Mouse (Mus musculus): ENCODE data around the gene Iqck. TPM values are rescaled to one million over a fixed set of nuclear protein-coding genes. Genes with fewer than 3 reads are reported as not detected.

The Iqck gene
- polyA plus RNA-seq, 1 experiment = 5.9 TPM

DNA sequence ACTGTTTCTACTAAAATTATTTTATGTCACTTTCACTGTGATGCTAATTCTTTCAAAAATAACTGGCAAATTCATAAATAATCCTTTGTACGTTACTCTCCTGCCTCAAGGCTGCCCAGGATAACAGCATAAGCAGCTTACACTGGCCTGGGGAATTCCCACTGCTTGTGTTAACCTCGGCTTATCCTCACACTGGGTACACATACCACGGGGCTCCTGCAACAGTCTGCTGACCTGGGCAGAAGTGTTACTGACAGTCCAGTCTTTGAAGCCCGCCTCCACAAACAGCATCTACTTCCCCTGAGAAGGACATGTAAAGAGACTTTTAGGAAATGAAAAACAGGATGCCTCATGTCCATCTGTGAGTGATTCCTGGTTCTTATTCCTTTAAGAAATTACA, 12.6 kb upstream of the Iqck start:
- H3K4me1 ChIP-seq (ENCODE audit: control insufficient read depth, insufficient read depth, low read length) = peaks cover 32% of the 10 kb centered on the region
- no peak overlapping the region for H3K4me3 ChIP-seq (replicated peaks; ENCODE audit: insufficient read depth, low read depth, low read length)
- no peak overlapping the region for H3K27ac ChIP-seq (ENCODE audit: insufficient read depth, low read length)
- TF ChIP-seq CTCF (IDR thresholded peaks at IDR 0.05; ENCODE audit: borderline replicate concordance, insufficient read depth, low read depth, low read length) (no peak), POLR2A (IDR thresholded peaks at IDR 0.05; ENCODE audit: borderline replicate concordance, insufficient read depth, low read length) (no peak)
- no peaks in the 10 kb centered on the region for H3K27me3 ChIP-seq (ENCODE audit: control insufficient read depth, insufficient read depth, low read length)
- WGBS = 70% methylated on average over 4 of the region's 4 CpGs
- DNase-seq = no peak

DNA sequence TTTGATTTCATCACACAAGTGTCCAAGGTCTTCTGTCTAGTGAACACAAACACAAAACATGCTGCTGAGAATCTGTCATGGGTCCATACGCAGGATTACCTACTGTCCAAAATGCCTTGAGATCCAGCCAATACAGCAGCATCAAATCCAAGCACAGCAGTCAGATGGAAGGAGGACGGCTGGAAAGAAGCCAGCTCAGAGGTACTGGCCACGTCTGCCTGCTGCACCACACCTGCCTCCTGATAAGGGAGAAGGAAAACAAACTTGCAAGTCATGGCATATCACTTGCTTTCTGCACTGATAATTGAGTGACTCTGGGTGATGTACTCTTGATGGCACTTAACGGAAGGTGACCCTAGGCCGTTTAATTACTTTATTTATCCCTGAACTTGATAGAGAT, 10.4 kb upstream of the Iqck start:
- no peak for DNase-seq
- peaks cover 14% of the 10 kb centered on the region for H3K4me1 ChIP-seq (ENCODE audit: control insufficient read depth, insufficient read depth, low read length)
- H3K27me3 ChIP-seq (ENCODE audit: control insufficient read depth, insufficient read depth, low read length) = no peaks in the 10 kb centered on the region
- H3K4me3 ChIP-seq (replicated peaks; ENCODE audit: insufficient read depth, low read depth, low read length) = no peak overlapping the region
- no peak overlapping the region for H3K27ac ChIP-seq (ENCODE audit: insufficient read depth, low read length)
- WGBS = 46% methylated on average over 5 of the region's 5 CpGs
- TF ChIP-seq POLR2A (IDR thresholded peaks at IDR 0.05; ENCODE audit: borderline replicate concordance, insufficient read depth, low read length) = no peak
- TF ChIP-seq CTCF (IDR thresholded peaks at IDR 0.05; ENCODE audit: borderline replicate concordance, insufficient read depth, low read depth, low read length) = no peak

DNA sequence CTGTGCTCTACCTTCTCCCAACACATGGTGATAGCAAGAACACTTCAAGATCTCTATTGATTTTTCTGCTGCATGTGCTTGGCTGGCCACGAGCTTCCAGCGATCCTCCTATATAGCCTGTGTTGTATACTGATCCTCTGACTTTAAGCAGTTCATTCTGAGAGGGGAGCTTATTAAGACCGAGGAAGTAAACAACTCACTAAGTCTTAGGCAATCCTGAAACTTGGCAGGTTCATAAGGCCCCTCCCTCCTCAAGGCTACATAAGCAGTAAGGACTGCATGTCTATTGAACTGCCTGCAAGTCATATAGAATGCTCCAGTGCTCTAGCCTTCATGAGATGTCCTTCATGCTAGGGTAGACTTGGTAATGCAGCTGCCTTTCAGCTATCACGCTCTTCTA, 9.2 kb upstream of the Iqck start:
- no peak for TF ChIP-seq POLR2A (IDR thresholded peaks at IDR 0.05; ENCODE audit: borderline replicate concordance, insufficient read depth, low read length)
- no peak for TF ChIP-seq CTCF (IDR thresholded peaks at IDR 0.05; ENCODE audit: borderline replicate concordance, insufficient read depth, low read depth, low read length)
- Histone ChIP-seq H3K4me1 (ENCODE audit: control insufficient read depth, insufficient read depth, low read length) (peaks cover 13% of the 10 kb centered on the region), H3K4me3 (replicated peaks; ENCODE audit: insufficient read depth, low read depth, low read length) (no peak overlapping the region), H3K27me3 (ENCODE audit: control insufficient read depth, insufficient read depth, low read length) (no peaks in the 10 kb centered on the region), H3K27ac (ENCODE audit: insufficient read depth, low read length) (no peak overlapping the region)
- DNase-seq = no peak
- WGBS = 91% methylated on average over 4 of the region's 4 CpGs

DNA sequence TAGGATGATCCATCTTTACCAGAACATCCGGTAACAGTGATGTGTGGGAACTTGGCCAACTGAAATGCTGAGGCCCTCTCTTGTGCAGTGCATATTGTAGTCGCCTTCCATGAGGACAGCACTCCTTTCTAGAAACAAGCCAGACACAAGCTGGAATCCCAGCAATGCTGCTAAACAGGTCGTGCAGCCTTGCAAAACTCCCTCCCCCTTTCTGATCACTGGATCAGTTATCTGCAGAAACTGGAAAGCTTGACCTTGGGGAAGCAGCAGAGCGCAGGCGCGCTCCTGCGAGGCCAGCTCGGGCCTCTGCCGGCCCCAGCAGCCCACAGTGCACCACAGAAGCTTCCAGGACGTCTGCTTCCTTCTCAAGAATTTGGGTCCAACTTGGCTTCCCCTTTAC, 6.8 kb upstream of the Iqck start:
- H3K27ac ChIP-seq (ENCODE audit: insufficient read depth, low read length) = no peak overlapping the region
- DNase-seq = no peak
- WGBS = 85% methylated on average over 10 of the region's 10 CpGs
- H3K4me3 ChIP-seq (replicated peaks; ENCODE audit: insufficient read depth, low read depth, low read length) = no peak overlapping the region
- no peaks in the 10 kb centered on the region for H3K27me3 ChIP-seq (ENCODE audit: control insufficient read depth, insufficient read depth, low read length)
- TF ChIP-seq POLR2A (IDR thresholded peaks at IDR 0.05; ENCODE audit: borderline replicate concordance, insufficient read depth, low read length) (no peak), CTCF (IDR thresholded peaks at IDR 0.05; ENCODE audit: borderline replicate concordance, insufficient read depth, low read depth, low read length) (no peak)
- H3K4me1 ChIP-seq (ENCODE audit: control insufficient read depth, insufficient read depth, low read length) = peaks cover 13% of the 10 kb centered on the region

DNA sequence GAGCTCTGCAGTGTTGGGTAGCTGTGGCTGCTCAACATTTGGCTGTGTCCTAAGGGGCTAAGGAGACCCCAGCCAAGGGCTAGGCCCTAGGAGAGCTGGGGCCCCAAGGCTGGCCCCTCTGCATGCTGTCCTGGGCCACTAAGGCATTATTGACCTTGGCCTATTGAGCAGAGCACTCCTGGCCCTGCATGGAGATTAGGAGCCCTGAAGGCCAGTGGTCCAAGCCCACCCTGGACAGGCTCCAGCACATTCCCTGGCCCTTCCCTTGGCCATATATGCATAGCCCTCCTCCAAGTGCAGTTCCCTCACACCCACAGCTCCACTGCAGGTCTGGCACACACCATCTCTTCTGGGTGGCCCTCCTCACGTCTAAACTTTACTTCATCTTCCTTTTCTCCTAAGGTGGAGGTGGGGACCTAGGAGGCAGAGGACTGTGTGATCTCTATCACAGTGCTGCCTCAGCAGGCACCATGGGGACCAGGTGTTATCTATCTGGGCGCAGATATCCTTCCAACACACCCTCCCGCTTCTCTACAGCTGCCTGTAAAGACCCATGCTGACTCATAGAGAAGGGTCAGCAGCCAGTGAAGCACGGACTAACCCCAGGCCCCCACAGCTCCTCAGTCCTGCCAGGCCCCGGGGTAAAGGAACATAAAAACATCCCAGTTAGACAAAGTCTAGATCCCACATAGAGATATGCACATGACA, 5.9 kb upstream of the Iqck start:
- no peaks in the 10 kb centered on the region for H3K27me3 ChIP-seq (ENCODE audit: control insufficient read depth, insufficient read depth, low read length)
- no peak overlapping the region for H3K27ac ChIP-seq (ENCODE audit: insufficient read depth, low read length)
- no peak overlapping the region for H3K4me3 ChIP-seq (replicated peaks; ENCODE audit: insufficient read depth, low read depth, low read length)
- H3K4me1 ChIP-seq (ENCODE audit: control insufficient read depth, insufficient read depth, low read length) = peaks cover 13% of the 10 kb centered on the region
- DNase-seq = no peak
- 75% methylated on average over 5 of the region's 5 CpGs for WGBS
- TF ChIP-seq CTCF (IDR thresholded peaks at IDR 0.05; ENCODE audit: borderline replicate concordance, insufficient read depth, low read depth, low read length) (no peak), POLR2A (IDR thresholded peaks at IDR 0.05; ENCODE audit: borderline replicate concordance, insufficient read depth, low read length) (no peak)

DNA sequence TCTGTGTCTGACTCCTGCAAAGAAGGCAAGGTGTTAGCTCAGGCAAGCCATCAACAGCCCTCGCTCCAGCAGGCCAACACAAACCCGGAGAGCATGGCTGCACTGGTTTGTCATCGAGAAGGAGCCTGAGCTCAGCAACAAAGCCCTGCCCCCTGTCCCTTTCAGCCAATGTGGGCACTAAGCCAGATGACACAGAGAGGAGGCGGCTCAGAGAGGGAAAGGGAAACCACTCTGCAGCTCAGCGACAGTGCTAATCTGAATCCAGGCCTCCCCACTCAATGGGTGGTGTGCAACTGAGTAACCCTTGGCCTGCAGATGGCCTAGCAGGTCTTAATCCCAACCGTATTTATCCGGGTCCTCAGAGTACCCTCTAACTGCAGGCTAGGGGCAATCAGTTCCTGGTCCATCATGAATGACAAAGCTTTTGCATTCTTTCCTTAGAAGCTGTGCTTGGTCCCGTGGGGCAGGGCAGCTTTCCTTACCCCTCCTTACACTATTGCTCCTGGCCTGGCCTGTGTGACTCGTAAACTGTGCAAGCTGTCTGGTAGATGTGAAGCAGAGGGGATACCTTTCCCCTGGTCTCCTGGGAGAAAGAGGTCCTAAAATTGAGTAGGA, 4.8 kb upstream of the Iqck start:
- no peaks in the 10 kb centered on the region for H3K27me3 ChIP-seq (ENCODE audit: control insufficient read depth, insufficient read depth, low read length)
- TF ChIP-seq POLR2A (IDR thresholded peaks at IDR 0.05; ENCODE audit: borderline replicate concordance, insufficient read depth, low read length) (no peak), CTCF (IDR thresholded peaks at IDR 0.05; ENCODE audit: borderline replicate concordance, insufficient read depth, low read depth, low read length) (no peak)
- H3K4me1 ChIP-seq (ENCODE audit: control insufficient read depth, insufficient read depth, low read length) = peaks cover 13% of the 10 kb centered on the region
- DNase-seq = no peak
- WGBS = 28% methylated on average over 9 of the region's 9 CpGs
- peak overlapping the region; percentile 39; the same call in 1 of the 2 replicates for H3K27ac ChIP-seq (ENCODE audit: insufficient read depth, low read length)
- no peak overlapping the region for H3K4me3 ChIP-seq (replicated peaks; ENCODE audit: insufficient read depth, low read depth, low read length)

DNA sequence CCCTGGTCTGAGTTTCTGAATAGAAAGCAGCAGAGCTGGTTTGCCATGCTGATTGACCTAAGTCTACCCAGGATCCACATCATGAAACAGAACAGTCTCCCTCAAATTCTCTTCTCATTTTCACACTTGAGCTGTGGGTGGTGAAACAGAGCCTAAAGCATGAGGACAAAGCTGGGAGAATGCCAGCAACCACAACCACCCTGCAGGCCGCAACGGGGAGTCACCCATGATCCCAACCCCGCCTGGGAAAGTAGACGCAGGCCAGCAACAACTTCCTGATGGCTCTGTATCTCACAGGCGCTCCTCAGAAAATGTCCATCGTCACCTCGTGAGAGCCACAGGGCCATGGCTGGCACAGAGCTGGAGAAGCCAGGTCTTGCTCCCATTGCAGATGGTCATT, 4.0 kb upstream of the Iqck start:
- Histone ChIP-seq H3K27me3 (ENCODE audit: control insufficient read depth, insufficient read depth, low read length) (no peaks in the 10 kb centered on the region), H3K4me1 (ENCODE audit: control insufficient read depth, insufficient read depth, low read length) (peaks cover 13% of the 10 kb centered on the region), H3K4me3 (replicated peaks; ENCODE audit: insufficient read depth, low read depth, low read length) (no peak overlapping the region), H3K27ac (ENCODE audit: insufficient read depth, low read length) (no peak overlapping the region)
- TF ChIP-seq CTCF (IDR thresholded peaks at IDR 0.05; ENCODE audit: borderline replicate concordance, insufficient read depth, low read depth, low read length) = no peak
- TF ChIP-seq POLR2A (IDR thresholded peaks at IDR 0.05; ENCODE audit: borderline replicate concordance, insufficient read depth, low read length) = no peak
- DNase-seq = peak in 1 of 2 experiments; percentile 31
- 20% methylated on average over 7 of the region's 7 CpGs for WGBS

DNA sequence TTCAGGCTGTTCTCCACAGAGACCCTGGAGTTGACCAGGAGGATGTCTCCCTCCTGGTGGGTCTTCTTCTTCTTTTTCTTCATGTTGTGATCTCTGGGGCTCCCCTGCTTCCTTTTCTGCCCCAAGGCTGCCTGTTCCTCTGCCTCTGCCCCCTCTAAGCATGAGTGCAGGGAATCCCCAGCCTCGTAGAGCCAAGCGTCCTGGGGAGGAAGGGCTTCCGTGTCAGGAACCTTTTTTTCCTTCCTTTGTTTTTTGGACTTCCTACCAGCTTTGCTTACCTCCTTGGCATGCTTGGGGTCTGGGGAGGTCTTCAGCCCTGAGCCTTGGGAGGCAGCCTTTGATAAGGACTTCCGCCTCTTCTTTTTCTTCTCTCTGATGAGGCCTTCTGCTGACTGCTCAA, 2.9 kb upstream of the Iqck start:
- 76% methylated on average over 4 of the region's 4 CpGs for WGBS
- Histone ChIP-seq H3K27me3 (ENCODE audit: control insufficient read depth, insufficient read depth, low read length) (no peaks in the 10 kb centered on the region), H3K4me3 (replicated peaks; ENCODE audit: insufficient read depth, low read depth, low read length) (no peak overlapping the region), H3K27ac (ENCODE audit: insufficient read depth, low read length) (no peak overlapping the region), H3K4me1 (ENCODE audit: control insufficient read depth, insufficient read depth, low read length) (peaks cover 13% of the 10 kb centered on the region)
- DNase-seq = no peak
- TF ChIP-seq CTCF (IDR thresholded peaks at IDR 0.05; ENCODE audit: borderline replicate concordance, insufficient read depth, low read depth, low read length) = no peak
- TF ChIP-seq POLR2A (IDR thresholded peaks at IDR 0.05; ENCODE audit: borderline replicate concordance, insufficient read depth, low read length) = no peak

Measured in cerebellum, adult 2 months (tissue).